Comparison of ENCODE assay signal across 11 mouse cellular contexts in genomic region chr1:118880781-118881247, GRCm38 (mm10).
A peak's percentile ranks its signal among the peaks of the same experiment; 100 is the strongest.
DNase-seq lines count a peak whose midpoint lies in the region; ATAC-seq and TF ChIP-seq lines count a peak whose summit lies in the region.
"Had no signal": no experiment of that assay in that cellular context is flagged by ENCODE, and none has a peak within 500 bp of the region (broad histone marks: within the 10 kb centered on the region; RNA-seq: fewer than 3 reads in every experiment).

No protein-coding gene starts in this region.

- ATAC-seq in neural tube, embryonic 11.5 days (ENCODE audit: insufficient read depth, low FRiP score, low TSS enrichment) = peak; percentile 53; the same call in 1 of the 2 replicates

- intact Hi-C loops in gastrocnemius, postnatal 36 days (cut with DNase I) = no loop called here

- no peaks in the 10 kb centered on the region for H3K4me1 ChIP-seq in neural tube, embryonic 11.5 days (ENCODE audit: control insufficient read depth, insufficient read depth, low read length)
- H3K4me1 ChIP-seq in limb, embryonic 10.5 days = peaks cover 49% of the 10 kb centered on the region
- no peaks in the 10 kb centered on the region for H3K4me1 ChIP-seq in thymus, adult 2 months (replicated peaks; ENCODE audit: control insufficient read depth, insufficient read depth, low read length)

- no peak overlapping the region for H3K27ac ChIP-seq in neural tube, embryonic 11.5 days (ENCODE audit: low read depth, low read length)
- 0 out of 2 replicates have a peak overlapping the region, but pooled peaks have one; percentile 7 for H3K27ac ChIP-seq in limb, embryonic 10.5 days
- no peak overlapping the region for H3K27ac ChIP-seq in thymus, adult 2 months (ENCODE audit: control insufficient read depth, insufficient read depth, low read length)
- H3K27ac ChIP-seq: left cerebral cortex, adult 2 months had no signal

- TF ChIP-seq CTCF in thymus, adult 2 months (IDR thresholded peaks at IDR 0.05; ENCODE audit: borderline replicate concordance, control insufficient read depth, extremely low read depth, insufficient read depth, low read length, poor library complexity) = no peak

- H3K9me3 ChIP-seq in neural tube, embryonic 11.5 days (ENCODE audit: control insufficient read depth, low read length) = no peaks in the 10 kb centered on the region
- H3K9me3 ChIP-seq in limb, embryonic 10.5 days (replicated peaks) = no peaks in the 10 kb centered on the region

- WGBS in neural tube, embryonic 11.5 days = 47% methylated on average over 7 of the region's 7 CpGs
- WGBS in limb, embryonic 10.5 days = 26% methylated on average over 7 of the region's 7 CpGs
- WGBS in thymus, adult 2 months = 85% methylated on average over 7 of the region's 7 CpGs

- peaks cover 2% of the 10 kb centered on the region; the same call in 1 of the 2 replicates for H3K36me3 ChIP-seq in neural tube, embryonic 11.5 days (ENCODE audit: control insufficient read depth, insufficient read depth, low read length)
- H3K36me3 ChIP-seq in limb, embryonic 10.5 days = peaks cover 72% of the 10 kb centered on the region
- no peaks in the 10 kb centered on the region for H3K36me3 ChIP-seq in thymus, adult 2 months (ENCODE audit: control insufficient read depth, insufficient read depth, low read length)

- no peaks in the 10 kb centered on the region for H3K27me3 ChIP-seq in neural tube, embryonic 11.5 days (ENCODE audit: control insufficient read depth, insufficient read depth, low read length)
- no peaks in the 10 kb centered on the region for H3K27me3 ChIP-seq in limb, embryonic 10.5 days (ENCODE audit: low read depth, poor library complexity, severe bottlenecking)
- no peaks in the 10 kb centered on the region for H3K27me3 ChIP-seq in thymus, adult 2 months (ENCODE audit: control insufficient read depth, insufficient read depth, low read length)

- peak; percentile 22 for DNase-seq in gastrocnemius, postnatal 10 days
- DNase-seq in gastrocnemius, postnatal 36 days = no peak
- peak; percentile 49 for DNase-seq in neural tube, embryonic 11.5 days (ENCODE audit: low spot score)
- no peak for DNase-seq in neural tube, embryonic 10.5 days (ENCODE audit: extremely low spot score, low spot score)
- DNase-seq in limb, embryonic 10.5 days (ENCODE audit: low spot score) = no peak
- no peak for DNase-seq in adrenal gland, postnatal 4 days (ENCODE audit: low spot score in 2 of 2)
- DNase-seq in thymus, adult 2 months = no peak
- DNase-seq in ovary, postnatal 10 days (ENCODE audit: low spot score) = no peak
- DNase-seq: adrenal gland, postnatal 10 days; cerebellum, adult 11-12 months had no signal

- H3K9ac ChIP-seq in neural tube, embryonic 11.5 days (ENCODE audit: low read length) = no peak overlapping the region

- H3K4me3 ChIP-seq in neural tube, embryonic 11.5 days (ENCODE audit: low read depth, low read length) = no peak overlapping the region
- no peak overlapping the region for H3K4me3 ChIP-seq in limb, embryonic 10.5 days
- no peak overlapping the region for H3K4me3 ChIP-seq in thymus, adult 2 months (ENCODE audit: control insufficient read depth, insufficient read depth, low read length)
- H3K4me3 ChIP-seq: left cerebral cortex, adult 2 months had no signal

- no peak overlapping the region for H3K4me2 ChIP-seq in neural tube, embryonic 11.5 days (ENCODE audit: low read depth)

- no peak for TF ChIP-seq POLR2A in thymus, adult 2 months (IDR thresholded peaks at IDR 0.05; ENCODE audit: control insufficient read depth, extremely low read depth, insufficient read depth, low read length, poor library complexity)

Comparison
In these comparisons a context has a peak if more than half of its experiments do, and no peak if none do; other contexts are left out.
1. DNase-seq: peak in gastrocnemius, postnatal 10 days (single experiment) and neural tube, embryonic 11.5 days (single experiment); none in gastrocnemius, postnatal 36 days (0 of 2), neural tube, embryonic 10.5 days (single experiment), limb, embryonic 10.5 days (single experiment), adrenal gland, postnatal 4 days (0 of 2), thymus, adult 2 months (single experiment) and ovary, postnatal 10 days (single experiment).